Mouse (Mus musculus) kidney, postnatal 0 days (tissue): Measurements from ENCODE around the gene Cmas. TPM values are rescaled to one million over a fixed set of nuclear protein-coding genes. Genes with fewer than 3 reads are reported as not detected.
A peak's percentile ranks its signal among the peaks of the same experiment; 100 is the strongest.

Source experiments
- ATAC-seq: fragments of 200-750 bp; cut with Nextera tagmentation; replicated peaks from 2 replicates; pipeline ENCODE4 v1.8.0; 2017; ENCODE audit warnings: low read depth, moderate number of reproducible peaks, moderate TSS enrichment, moderate library complexity; ENCODE audit not compliant: low FRiP score
- DNase-seq: peaks from one replicate; pipeline ENCODE4 v3.0.0-alpha.2; 2016; ENCODE audit warnings: low spot score
- H3K27ac ChIP-seq: fragments of 300-500 bp; sonication (generic); 2 replicates; pipeline ENCODE4 v1.5.1; 2014; ENCODE audit warnings: mild to moderate bottlenecking
- H3K27me3 ChIP-seq: fragments of 300-500 bp; sonication (generic); 2 replicates; pipeline ENCODE4 v1.6.1; 2014; ENCODE audit warnings: low read length, mixed read lengths; ENCODE audit not compliant: insufficient read depth
- H3K36me3 ChIP-seq: fragments of 300-500 bp; sonication (generic); 2 replicates; pipeline ENCODE4 v1.6.1; 2014; ENCODE audit warnings: low read length, mixed read lengths; ENCODE audit not compliant: insufficient read depth
- H3K4me1 ChIP-seq: fragments of 300-500 bp; sonication (generic); replicated peaks from 2 replicates; pipeline ENCODE4 v1.6.1; 2014; ENCODE audit warnings: antibody characterized with exemption, low read length, mixed read lengths; ENCODE audit not compliant: insufficient read depth
- H3K4me2 ChIP-seq: fragments of 300-500 bp; sonication (generic); 2 replicates; pipeline ENCODE4 v1.6.1; 2014; ENCODE audit warnings: mild to moderate bottlenecking, low read length, moderate library complexity, mixed read lengths
- H3K4me3 ChIP-seq: fragments of 300-500 bp; sonication (generic); replicated peaks from 2 replicates; pipeline ENCODE4 v1.5.1; 2014; ENCODE audit warnings: low read depth, low read length
- H3K9ac ChIP-seq: fragments of 300-500 bp; sonication (generic); 2 replicates; pipeline ENCODE4 v1.6.1; 2014; ENCODE audit warnings: low read depth, low read length
- H3K9me3 ChIP-seq: fragments of 300-500 bp; sonication (generic); replicated peaks from 2 replicates; pipeline ENCODE4 v1.6.1; 2016; ENCODE audit warnings: low read length, inconsistent platforms, mixed read lengths
- CTCF ChIP-seq: IDR thresholded peaks from 2 replicates; pipeline ENCODE4 v1.5.1; 2016; ENCODE audit warnings: antibody characterized with exemption, low read depth, mild to moderate bottlenecking, moderate library complexity
- WGBS: fragments of 180-500 bp; shearing (Covaris S2); extraction: QIAGEN DNeasy Blood & Tissue Kit; methylation state at CpG from one replicate; pipeline ENCODE4 v1.1.7; 2014; 5-methylcytosine and 5-hydroxymethylcytosine counted together
- polyA plus RNA-seq: library from polyadenylated mRNA; unstranded; fragments of >200 nt; fragmentation: Nextera tagmentation; extraction: Ambion mirVana; gene quantifications from 2 replicates; pipeline ENCODE4 v1.2.1, GENCODE M21; 2015

Gene Cmas
- polyA plus RNA-seq, 1 experiment from 2014 or later: 63.2 TPM

DNA sequence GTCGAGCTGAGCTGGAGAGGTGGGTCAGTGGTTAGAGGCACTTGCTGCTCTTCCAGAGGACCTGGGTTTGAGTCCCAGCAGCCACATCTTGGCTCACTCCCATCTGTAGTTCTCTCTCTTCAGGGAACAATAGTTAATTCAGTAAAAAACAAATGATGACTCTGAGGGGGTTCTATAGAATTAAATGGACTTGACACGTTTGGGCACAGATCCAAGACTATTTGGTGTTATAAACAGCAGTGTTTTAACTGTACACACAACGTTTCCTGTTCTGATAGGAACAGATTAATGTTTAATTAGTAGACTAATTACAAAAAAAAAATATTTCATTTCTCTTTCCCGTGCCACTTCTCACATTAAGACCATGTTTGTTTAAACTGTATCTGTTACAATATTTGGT lies 39.3 kb upstream of the Cmas start:
- no peaks in the 10 kb centered on the region for H3K4me1 ChIP-seq
- H3K4me2 ChIP-seq: no peak overlapping the region
- H3K9ac ChIP-seq: no peak overlapping the region
- no peaks in the 10 kb centered on the region for H3K9me3 ChIP-seq
- H3K27me3 ChIP-seq: no peaks in the 10 kb centered on the region
- no peak for TF ChIP-seq CTCF
- H3K27ac ChIP-seq: no peak overlapping the region
- ATAC-seq (no peak), DNase-seq (no peak)
- no peaks in the 10 kb centered on the region for H3K36me3 ChIP-seq
- H3K4me3 ChIP-seq: no peak overlapping the region
- 54% methylated on average over 4 of the region's 4 CpGs for WGBS

DNA sequence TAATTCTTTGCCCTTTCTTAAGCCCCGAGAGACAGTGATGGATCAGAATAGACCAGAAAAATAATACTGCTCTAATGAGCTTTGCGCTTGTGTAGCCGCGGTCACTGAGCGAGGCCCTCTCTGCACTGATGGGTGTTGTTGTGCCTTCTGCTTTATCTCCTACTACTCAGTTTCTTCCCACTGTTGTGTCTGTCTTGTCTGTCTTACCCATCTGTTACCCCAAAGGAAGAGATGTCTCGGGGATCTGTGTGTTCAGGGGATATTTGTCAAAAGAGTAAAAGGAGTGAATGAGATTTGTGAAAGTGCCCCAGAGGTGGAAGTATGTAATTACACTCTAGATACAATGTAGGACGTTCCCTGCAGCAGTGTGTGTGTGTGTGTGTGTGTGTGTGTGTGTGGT lies 38.3 kb upstream of the Cmas start:
- no peak for DNase-seq
- ATAC-seq: no peak
- no peak overlapping the region for H3K27ac ChIP-seq
- H3K9ac ChIP-seq: no peak overlapping the region
- no peak overlapping the region for H3K4me2 ChIP-seq
- peak; percentile 38; the same call in 1 of the 2 replicates for TF ChIP-seq CTCF
- no peak overlapping the region for H3K4me3 ChIP-seq
- no peaks in the 10 kb centered on the region for H3K9me3 ChIP-seq
- no peaks in the 10 kb centered on the region for H3K27me3 ChIP-seq
- no peaks in the 10 kb centered on the region for H3K36me3 ChIP-seq
- H3K4me1 ChIP-seq: no peaks in the 10 kb centered on the region
- 66% methylated on average over 7 of the region's 7 CpGs for WGBS

DNA sequence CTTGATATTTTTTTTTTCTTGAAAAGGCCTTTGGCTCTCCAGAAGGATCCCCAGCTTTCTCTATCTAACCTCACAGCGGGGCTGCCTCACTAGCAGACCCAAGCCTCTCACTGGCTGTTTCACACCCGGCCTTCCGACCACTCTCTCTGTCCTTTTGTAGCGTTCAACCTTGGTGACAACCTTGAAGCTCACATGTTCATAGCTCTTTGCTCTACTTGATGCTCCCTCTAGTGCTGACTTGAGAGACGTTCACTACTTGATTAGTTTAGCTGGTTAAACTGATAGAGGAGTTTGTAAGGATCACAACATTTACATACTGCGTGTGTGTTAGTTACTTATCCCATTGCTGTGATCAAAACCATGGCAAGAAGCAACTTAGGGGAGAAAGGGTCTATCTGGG lies 35.8 kb upstream of the Cmas start:
- no peaks in the 10 kb centered on the region for H3K36me3 ChIP-seq
- H3K4me2 ChIP-seq: no peak overlapping the region
- no peaks in the 10 kb centered on the region for H3K4me1 ChIP-seq
- H3K9me3 ChIP-seq: no peaks in the 10 kb centered on the region
- no peak overlapping the region for H3K27ac ChIP-seq
- no peaks in the 10 kb centered on the region for H3K27me3 ChIP-seq
- no peak overlapping the region for H3K4me3 ChIP-seq
- H3K9ac ChIP-seq: no peak overlapping the region
- ATAC-seq: no peak
- 68% methylated on average over 6 of the region's 6 CpGs for WGBS
- TF ChIP-seq CTCF: peak; percentile 50; the same call in 1 of the 2 replicates
- DNase-seq: no peak

DNA sequence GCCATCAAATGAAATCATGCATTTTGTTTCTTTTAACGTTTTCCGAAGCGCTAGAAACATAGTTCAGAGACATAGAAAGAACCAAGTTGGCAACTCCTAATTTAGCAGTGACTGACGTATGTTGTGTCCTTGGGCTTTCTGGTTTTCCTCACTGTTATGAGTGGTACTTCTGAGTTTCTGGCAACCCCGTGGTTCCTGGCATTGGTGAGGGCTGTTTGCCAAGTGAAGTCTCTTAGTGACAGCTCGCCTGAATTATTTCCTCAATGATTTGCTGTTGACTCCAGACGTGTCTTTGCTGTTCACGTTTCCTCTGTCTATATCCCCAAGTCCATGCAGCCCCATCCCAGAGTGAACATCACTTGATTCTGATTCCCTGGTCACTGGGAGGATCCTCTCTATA lies 34.8 kb upstream of the Cmas start:
- Histone ChIP-seq H3K4me2 (no peak overlapping the region), H3K27me3 (no peaks in the 10 kb centered on the region), H3K4me3 (no peak overlapping the region), H3K9me3 (no peaks in the 10 kb centered on the region), H3K4me1 (no peaks in the 10 kb centered on the region), H3K36me3 (no peaks in the 10 kb centered on the region), H3K9ac (no peak overlapping the region), H3K27ac (no peak overlapping the region)
- no peak for DNase-seq
- 78% methylated on average over 8 of the region's 8 CpGs for WGBS
- ATAC-seq: no peak
- TF ChIP-seq CTCF: no peak

DNA sequence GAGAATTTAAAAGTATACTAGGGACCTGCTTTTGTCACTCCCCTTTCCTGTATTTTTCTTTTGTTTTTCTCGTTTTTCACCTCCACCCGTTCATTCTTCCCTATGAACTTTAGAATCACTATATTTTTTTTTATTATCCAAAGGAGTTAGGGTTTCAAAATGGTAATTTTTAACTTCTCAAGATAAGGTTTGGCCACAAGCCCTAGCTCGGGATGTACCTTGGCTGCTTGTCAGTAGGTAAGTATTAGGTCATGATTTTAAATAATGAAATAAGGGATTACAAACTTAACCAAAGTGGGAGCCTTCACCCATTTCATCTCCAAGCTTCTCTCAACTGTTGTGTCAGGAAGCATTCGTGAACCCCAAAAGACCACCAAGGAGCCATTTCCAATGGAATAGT lies 30.5 kb upstream of the Cmas start:
- H3K36me3 ChIP-seq: no peaks in the 10 kb centered on the region
- no peaks in the 10 kb centered on the region for H3K4me1 ChIP-seq
- DNase-seq (no peak), ATAC-seq (no peak)
- H3K27ac ChIP-seq: no peak overlapping the region
- H3K4me3 ChIP-seq: no peak overlapping the region
- WGBS: 84% methylated on average over 4 of the region's 4 CpGs
- TF ChIP-seq CTCF: no peak
- no peaks in the 10 kb centered on the region for H3K9me3 ChIP-seq
- H3K27me3 ChIP-seq: no peaks in the 10 kb centered on the region
- no peak overlapping the region for H3K4me2 ChIP-seq
- H3K9ac ChIP-seq: no peak overlapping the region

DNA sequence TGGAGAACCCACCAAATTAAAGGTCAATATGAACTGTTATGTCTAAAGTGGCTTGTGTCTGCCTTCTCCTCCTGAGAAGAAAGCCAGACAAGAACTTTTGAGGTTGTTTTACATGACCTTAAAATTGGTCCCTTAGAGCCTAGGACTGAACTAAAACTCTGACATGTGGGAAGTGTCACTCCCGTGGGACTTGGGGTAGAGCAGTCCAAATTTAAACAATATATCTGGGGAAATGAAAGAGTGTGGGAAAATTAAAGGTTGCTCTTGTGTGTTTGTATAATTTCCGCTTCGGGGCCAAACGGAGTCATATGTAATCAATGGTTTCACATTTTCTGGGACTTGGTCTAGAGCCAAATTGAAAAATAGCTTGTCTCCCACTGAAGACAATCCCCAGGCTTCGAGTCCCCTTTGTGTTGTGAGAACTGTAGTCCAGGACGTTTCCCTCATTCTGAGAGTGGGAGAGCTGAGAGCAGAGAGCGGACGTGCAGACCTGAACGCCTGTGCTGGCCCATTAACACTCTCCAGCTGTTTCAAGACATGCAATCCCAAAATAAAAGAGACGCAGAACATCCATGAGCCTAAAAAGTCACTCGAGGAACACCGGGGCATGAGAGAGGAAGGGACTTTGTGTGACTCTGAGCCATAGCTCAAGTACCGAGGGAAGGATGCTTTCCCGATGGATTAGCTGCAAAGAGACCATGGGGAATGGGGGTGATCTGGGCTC lies 23.8 kb upstream of the Cmas start:
- H3K27me3 ChIP-seq: no peaks in the 10 kb centered on the region
- H3K9ac ChIP-seq: no peak overlapping the region
- DNase-seq (peak; percentile 61), ATAC-seq (no peak)
- no peaks in the 10 kb centered on the region for H3K36me3 ChIP-seq
- no peak overlapping the region for H3K4me2 ChIP-seq
- no peaks in the 10 kb centered on the region for H3K4me1 ChIP-seq
- H3K27ac ChIP-seq: peak overlapping the region; percentile 50; the same call in 1 of the 2 replicates
- no peaks in the 10 kb centered on the region for H3K9me3 ChIP-seq
- WGBS: 54% methylated on average over 14 of the region's 14 CpGs
- no peak for TF ChIP-seq CTCF
- no peak overlapping the region for H3K4me3 ChIP-seq
